Mouse (Mus musculus) stomach, postnatal 0 days (tissue): Measurements from ENCODE around the gene Mapkapk5.

Experiments
- CTCF ChIP-seq: IDR thresholded peaks from 2 replicates; pipeline ENCODE4 v1.5.1; 2016; ENCODE audit warnings: antibody characterized with exemption, low read depth, mild to moderate bottlenecking, moderate library complexity
- EP300 ChIP-seq: optimal IDR thresholded peaks from 2 replicates; pipeline ENCODE3; 2016; ENCODE audit warnings: antibody characterized with exemption

- TF ChIP-seq CTCF = no peak
- TF ChIP-seq EP300 = no peak
Measured at GRCm38 (mm10) chr5:121526526-121526925, 19.2 kb downstream of the Mapkapk5 start.
